Mouse (Mus musculus) G1E (cell line): Measurements from ENCODE around the gene Crtac1.

ENCODE experiments used
- CTCF ChIP-seq: IDR thresholded peaks from 2 replicates; pipeline ENCODE4 v1.5.1; 2012; ENCODE audit warnings: low read depth, low read length, inconsistent platforms, mixed read lengths
- GATA1 ChIP-seq: IDR thresholded peaks from 2 replicates; pipeline ENCODE4 v1.6.1; 2012; ENCODE audit warnings: borderline replicate concordance, low read length, inconsistent platforms, mixed read lengths

DNA sequence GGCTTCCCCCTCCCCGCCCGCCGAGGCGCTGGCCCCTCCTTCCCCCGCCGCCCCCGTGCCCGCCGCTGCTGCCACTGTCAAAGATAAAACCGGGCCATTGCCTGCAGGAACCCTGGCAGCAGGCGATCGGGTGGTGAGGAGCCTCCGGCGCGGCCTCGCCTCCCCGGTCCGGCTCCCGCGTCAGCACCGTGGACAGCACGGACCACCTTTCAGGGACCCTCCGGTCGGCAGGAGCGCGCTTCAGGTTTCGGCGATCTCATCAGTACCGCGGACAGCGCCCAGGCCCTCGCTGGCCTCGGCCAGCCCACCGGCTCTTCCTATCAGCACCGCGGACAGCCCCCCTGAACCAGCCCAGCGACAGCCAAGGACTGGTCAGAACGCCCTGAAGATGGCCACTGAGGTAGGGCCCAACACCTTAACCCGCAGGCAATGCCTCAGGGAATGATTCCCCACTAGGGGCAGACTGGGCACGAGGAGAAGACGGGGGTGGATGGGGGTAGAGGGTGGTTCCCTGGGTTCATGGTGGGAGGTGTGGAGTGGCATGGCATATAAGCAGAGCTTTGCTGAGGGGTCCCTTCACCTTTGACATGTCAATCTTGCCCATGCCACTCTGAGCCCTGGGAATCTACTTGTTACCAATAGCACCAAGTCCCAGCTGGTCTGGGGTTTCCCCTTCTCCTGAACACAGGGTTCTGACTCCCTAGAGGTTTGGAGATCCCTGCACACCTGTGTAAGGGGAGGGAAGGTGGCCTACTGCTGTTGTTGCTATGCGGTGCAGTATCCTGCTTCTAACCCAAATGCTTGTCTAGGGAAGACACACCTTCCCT is 175.6 kb downstream of the Crtac1 start:
- TF ChIP-seq CTCF (no peak), GATA1 (no peak)
